26 mouse cellular contexts compared by ENCODE assay signal in the genomic region with DNA sequence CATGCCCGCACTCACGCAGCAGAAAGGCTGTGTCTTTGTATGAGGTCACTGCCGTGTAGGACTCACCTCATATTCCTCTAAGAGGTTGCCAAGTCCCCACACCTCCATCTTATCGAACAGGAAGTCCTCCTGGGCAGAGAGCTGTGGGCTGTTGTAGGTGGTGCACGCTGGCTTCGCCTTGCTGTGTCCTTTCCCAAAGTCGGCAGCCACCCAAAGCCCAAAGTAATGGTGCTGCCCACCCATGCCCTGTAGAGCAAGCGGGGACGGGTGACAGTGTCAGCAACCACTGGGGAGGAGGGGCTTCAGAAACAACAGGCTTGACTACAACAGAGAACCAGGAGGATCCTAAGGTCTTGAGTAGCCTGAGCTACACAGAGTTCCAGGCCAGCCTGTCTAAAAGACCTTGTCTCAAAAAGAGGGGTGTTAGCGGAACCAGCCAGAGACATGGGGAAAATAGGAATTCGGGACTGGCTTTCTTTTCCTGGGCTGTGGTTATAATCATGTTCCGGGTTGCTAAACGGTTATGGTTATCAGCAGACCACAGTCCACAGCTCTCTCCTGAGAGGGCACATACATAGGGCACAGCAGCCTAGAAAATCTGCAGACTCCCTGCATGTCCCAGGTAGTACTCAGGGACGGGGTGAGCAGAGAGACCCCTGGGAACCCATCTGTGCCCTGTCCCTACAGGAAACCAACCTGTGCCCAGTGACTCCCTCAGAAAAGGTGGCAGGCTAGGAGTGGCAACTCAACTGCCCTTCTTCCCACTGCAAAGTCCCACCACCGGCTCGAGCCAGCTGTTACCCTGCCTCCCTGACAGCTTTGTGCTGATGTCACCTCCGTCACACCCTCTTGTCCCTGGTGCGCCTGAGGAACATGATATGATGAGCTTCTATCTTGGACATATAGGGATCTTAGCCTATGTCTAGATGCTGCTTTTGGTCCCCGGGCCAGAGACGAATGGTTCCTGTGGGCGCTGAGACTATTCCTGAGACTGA. TPM values are rescaled to one million over a fixed set of nuclear protein-coding genes. Genes with fewer than 3 reads are reported as not detected.
DNase-seq lines count a peak whose midpoint lies in the region; ATAC-seq and TF ChIP-seq lines count a peak whose summit lies in the region.
"Had no signal": no experiment of that assay in that cellular context is flagged by ENCODE, and none has a peak within 500 bp of the region (broad histone marks: within the 10 kb centered on the region; RNA-seq: fewer than 3 reads in every experiment).

No protein-coding gene starts in this region.

- no peak; a peak in 1 of 4 replicates for TF ChIP-seq POLR2A in MEL (IDR thresholded peaks at IDR 0.05; ENCODE audit: control insufficient read depth in 1 of 2, insufficient read depth in 1 of 2, low read depth in 1 of 2, low read length in 2 of 2, poor library complexity in 1 of 2)

- no peaks in the 10 kb centered on the region for H3K27me3 ChIP-seq in MEL (ENCODE audit: control insufficient read depth in 1 of 2, insufficient read depth in 2 of 2, low read length in 2 of 2)
- H3K27me3 ChIP-seq in liver, embryonic 15.5 days = no peaks in the 10 kb centered on the region
- H3K27me3 ChIP-seq: embryonic facial prominence, embryonic 15.5 days; forebrain, embryonic 15.5 days; heart, embryonic 12.5 days; midbrain, embryonic 15.5 days had no signal

- H3K4me2 ChIP-seq in liver, embryonic 15.5 days = 0 out of 2 replicates have a peak overlapping the region, but pooled peaks have one; percentile 6
- H3K4me2 ChIP-seq: embryonic facial prominence, embryonic 15.5 days; forebrain, embryonic 15.5 days; heart, embryonic 12.5 days; hindbrain, embryonic 14.5 days; lung, embryonic 14.5 days; midbrain, embryonic 15.5 days had no signal

- intact Hi-C loops in left cerebral cortex, postnatal 36 days (cut with DNase I) = no loop called here

- H3K9ac ChIP-seq in MEL (ENCODE audit: control insufficient read depth, low read depth, low read length, poor library complexity, severe bottlenecking) = peak overlapping the region; percentile 36
- H3K9ac ChIP-seq in liver, embryonic 15.5 days = no peak overlapping the region
- H3K9ac ChIP-seq: embryonic facial prominence, embryonic 15.5 days; forebrain, embryonic 15.5 days; heart, embryonic 12.5 days; hindbrain, embryonic 14.5 days; lung, embryonic 14.5 days; midbrain, embryonic 15.5 days had no signal

- no peaks in the 10 kb centered on the region for H3K9me3 ChIP-seq in MEL (replicated peaks; ENCODE audit: insufficient read depth, low read length)
- H3K9me3 ChIP-seq in liver, embryonic 15.5 days (replicated peaks) = no peaks in the 10 kb centered on the region
- H3K9me3 ChIP-seq: embryonic facial prominence, embryonic 10.5 days; embryonic facial prominence, embryonic 15.5 days; forebrain, embryonic 15.5 days; heart, embryonic 12.5 days; midbrain, embryonic 10.5 days; midbrain, embryonic 15.5 days had no signal

- peaks cover 0 to 14% of the 10 kb centered on the region in 2 experiments; a peak in 2 of 4 replicates for H3K36me3 ChIP-seq in MEL (ENCODE audit: control insufficient read depth in 1 of 2, insufficient read depth in 2 of 2, low read length in 2 of 2)
- H3K36me3 ChIP-seq in liver, embryonic 15.5 days (replicated peaks) = no peaks in the 10 kb centered on the region; the same call in 1 of the 2 replicates

- no peak for TF ChIP-seq CTCF in MEL (IDR thresholded peaks at IDR 0.05 in 2 of 3, conservative IDR thresholded peaks at IDR 0.05 in 1 of 3; ENCODE audit: control insufficient read depth in 1 of 3, insufficient read depth in 1 of 3, low read depth in 2 of 3, low read length in 3 of 3, poor library complexity in 1 of 3, severe bottlenecking in 1 of 3)

- peak; percentile 70 to 90 for TF ChIP-seq EP300 in MEL (IDR thresholded peaks at IDR 0.05; ENCODE audit: low read depth in 1 of 2, low read length in 2 of 2)

- no peak for TF ChIP-seq RAD21 in MEL (IDR thresholded peaks at IDR 0.05; ENCODE audit: low read depth, low read length)

- no peaks in the 10 kb centered on the region; the same call in 1 of the 2 replicates for H3K79me2 ChIP-seq in MEL (ENCODE audit: control insufficient read depth, insufficient read depth, low read length, poor library complexity)

- peak overlapping the region; percentile 9 to 10; a peak in 3 of 4 replicates for H3K4me3 ChIP-seq in MEL (ENCODE audit: control insufficient read depth in 1 of 2, insufficient read depth in 1 of 2, low read depth in 2 of 2, low read length in 2 of 2)
- H3K4me3 ChIP-seq in liver, embryonic 15.5 days (replicated peaks) = no peak overlapping the region
- H3K4me3 ChIP-seq: embryonic facial prominence, embryonic 10.5 days; embryonic facial prominence, embryonic 15.5 days; forebrain, embryonic 15.5 days; heart, adult 2 months; heart, embryonic 12.5 days; midbrain, embryonic 10.5 days; midbrain, embryonic 15.5 days had no signal

- 37% methylated on average over 21 of the region's 21 CpGs for WGBS in liver, embryonic 15.5 days (ENCODE audit: insufficient replicate concordance)

- peak; percentile 67 for DNase-seq in MEL (ENCODE audit: low read depth, low spot score)
- DNase-seq in thymus, postnatal 25 days = no peak
- DNase-seq in layer of hippocampus, adult 18-20 months (ENCODE audit: low spot score in 2 of 2) = no peak
- DNase-seq in left cerebral cortex, postnatal 36 days (ENCODE audit: low spot score in 2 of 2) = no peak
- DNase-seq: adrenal gland, adult 2 months; cerebellum, adult 2 months; cerebellum, postnatal 14 days; heart, adult 2 months; kidney, adult 9 months; kidney, postnatal 10 days; lung, embryonic 14.5 days; lung, postnatal 36 days; right cerebral cortex, postnatal 25 days; thymus, postnatal 14 days had no signal

- peak; percentile 43; the same call in 1 of the 2 replicates for ATAC-seq in erythroblast, adult 5-6 weeks (replicated peaks; ENCODE audit: low FRiP score, poor library complexity, severe bottlenecking)
- peak; percentile 51; the same call in 1 of the 2 replicates for ATAC-seq in liver, embryonic 15.5 days (ENCODE audit: insufficient read depth)
- peak; percentile 73 for ATAC-seq in megakaryocyte progenitor cell, adult 5-6 weeks (replicated peaks; ENCODE audit: poor library complexity)
- ATAC-seq: activated CD4-positive, CD25-positive, alpha-beta regulatory T cell, adult 4 months; forebrain, embryonic 15.5 days; intestine, postnatal 0 days; midbrain, embryonic 15.5 days had no signal

- peaks cover 14 to 43% of the 10 kb centered on the region in 2 experiments for H3K4me1 ChIP-seq in MEL (ENCODE audit: control insufficient read depth in 1 of 2, insufficient read depth in 2 of 2, low read length in 2 of 2)
- peaks cover 21% of the 10 kb centered on the region for H3K4me1 ChIP-seq in liver, embryonic 15.5 days (replicated peaks)
- H3K4me1 ChIP-seq: embryonic facial prominence, embryonic 15.5 days; forebrain, embryonic 15.5 days had no signal

- peak overlapping the region; percentile 73 for H3K27ac ChIP-seq in MEL (ENCODE audit: control insufficient read depth, low read depth, low read length)
- no peak overlapping the region for H3K27ac ChIP-seq in liver, embryonic 15.5 days (replicated peaks)
- H3K27ac ChIP-seq: embryonic facial prominence, embryonic 10.5 days; embryonic facial prominence, embryonic 15.5 days; forebrain, embryonic 15.5 days; heart, adult 2 months; hindbrain, embryonic 14.5 days; midbrain, embryonic 15.5 days had no signal

TF ChIP-seq in MEL, 35 proteins besides CTCF, POLR2A, EP300 and RAD21:
- TF ChIP-seq NELFE (IDR thresholded peaks at IDR 0.05; ENCODE audit: low read depth, low read length) = peak; percentile 12; the same call in 1 of the 2 replicates
- 0 out of 2 replicates have a peak, but pooled peaks have one; percentile 22 for TF ChIP-seq CHD1 (IDR thresholded peaks at IDR 0.05; ENCODE audit: low read depth, low read length)
- peak; percentile 39; the same call in 1 of the 2 replicates for TF ChIP-seq ELF1 (IDR thresholded peaks at IDR 0.05; ENCODE audit: low read depth, low read length)
- TF ChIP-seq MYB (IDR thresholded peaks at IDR 0.05; ENCODE audit: low read depth, low read length) = peak; percentile 70
- peak; percentile 53 for TF ChIP-seq TCF12 (IDR thresholded peaks at IDR 0.05; ENCODE audit: low read depth, low read length)
- TF ChIP-seq SIN3A (IDR thresholded peaks at IDR 0.05; ENCODE audit: low read length) = peak; percentile 53; the same call in 1 of the 2 replicates
- no peak for TF ChIP-seq POLR2AphosphoS2 (IDR thresholded peaks at IDR 0.05; ENCODE audit: low read length)
- TF ChIP-seq ETS1 (IDR thresholded peaks at IDR 0.05; ENCODE audit: low read depth, low read length) = peak; percentile 81
- TF ChIP-seq GABPA (IDR thresholded peaks at IDR 0.05; ENCODE audit: low read depth, low read length) = no peak
- peak; percentile 62 for TF ChIP-seq RCOR1 (IDR thresholded peaks at IDR 0.05; ENCODE audit: low read depth, low read length)
- TF ChIP-seq JUND (IDR thresholded peaks at IDR 0.05; ENCODE audit: low read depth, low read length) = no peak
- TF ChIP-seq TAL1 (IDR thresholded peaks at IDR 0.05; ENCODE audit: low read length) = peak; percentile 56
- no peak for TF ChIP-seq SMC3 (IDR thresholded peaks at IDR 0.05; ENCODE audit: low read depth, low read length)
- peak; percentile 54 for TF ChIP-seq GATA1 (IDR thresholded peaks at IDR 0.05; ENCODE audit: low read depth, low read length)

RNA-seq across cellular contexts. Expression of gene Tldc1, which starts 15.7 kb away (rescaled TPM):
- 13.4 and 16.4 TPM in 2 replicates for total RNA-seq in MEL (2012; rRNA removed)
- 10 to 100 TPM in 1 of 2 experiments, not detected in 1; 16.1 TPM for polyA plus RNA-seq in MEL (2012; ENCODE audit: insufficient read depth in 1 of 2, insufficient read length in 2 of 2, low read depth in 1 of 2, low replicate concordance in 2 of 2, missing spikeins in 1 of 2)
- 0.42 and 1.3 TPM in 2 replicates for total RNA-seq in erythroblast, adult 5-6 weeks (2015; ENCODE audit: low replicate concordance)
- total RNA-seq in erythroblast, adult 5-6 weeks (2017; ENCODE audit: low replicate concordance) = 1.4 TPM in 1 of 2 replicates, not detected in the other
- polyA plus RNA-seq in liver, embryonic 15.5 days (2015; fragmentation: Nextera tagmentation; extraction: Ambion mirVana) = 4.1 and 4.6 TPM in 2 replicates
- 2.6 TPM in 2 replicates for total RNA-seq in megakaryocyte progenitor cell, adult 5-6 weeks (2015)
- total RNA-seq in megakaryocyte progenitor cell, adult 5-6 weeks (2017) = 3.8 and 4.2 TPM in 2 replicates
- total RNA-seq in layer of hippocampus, adult 18-20 months (2021) = 10 to 100 TPM; 13.8 to 15.1 TPM
- total RNA-seq in left cerebral cortex, postnatal 36 days (2021) = 10 to 100 TPM; 14.3 to 14.5 TPM
